In genomic region chr1:138912156-138912616, GRCm38 (mm10) we compare ENCODE assay signal across 8 mouse cellular contexts. TPM values are rescaled to one million over a fixed set of nuclear protein-coding genes. Genes with fewer than 3 reads are reported as not detected.
DNase-seq lines count a peak whose midpoint lies in the region; ATAC-seq lines count a peak whose summit lies in the region.

No protein-coding gene starts in this region.

- peak overlapping the region; percentile 18; the same call in 1 of the 2 replicates for H3K4me3 ChIP-seq in heart, embryonic 10.5 days
- H3K4me3 ChIP-seq in limb, embryonic 15.5 days, result no peak overlapping the region

- peaks cover 21% of the 10 kb centered on the region; the same call in 1 of the 2 replicates for H3K4me1 ChIP-seq in heart, embryonic 10.5 days
- no peaks in the 10 kb centered on the region for H3K4me1 ChIP-seq in limb, embryonic 15.5 days

- H3K4me2 ChIP-seq in limb, embryonic 15.5 days, result 0 out of 2 replicates have a peak overlapping the region, but pooled peaks have one; percentile 1

- peak; percentile 39 for DNase-seq in ovary, postnatal 14 days (ENCODE audit: low spot score)
- no peak for DNase-seq in ovary, postnatal 36 days (ENCODE audit: low spot score)
- DNase-seq in adrenal gland, postnatal 25 days, result peak; percentile 19
- no peak for DNase-seq in heart, embryonic 10.5 days (ENCODE audit: low spot score)
- DNase-seq in right cerebral cortex, postnatal 36 days (ENCODE audit: low spot score in 2 of 2), result no peak

- H3K9ac ChIP-seq in limb, embryonic 15.5 days, result no peak overlapping the region

- no peaks in the 10 kb centered on the region for H3K27me3 ChIP-seq in heart, embryonic 10.5 days (ENCODE audit: insufficient read depth, poor library complexity, severe bottlenecking)
- H3K27me3 ChIP-seq in limb, embryonic 15.5 days, result no peaks in the 10 kb centered on the region

- no peak for ATAC-seq in limb, embryonic 15.5 days (ENCODE audit: insufficient number of reproducible peaks, low FRiP score, low TSS enrichment, low read depth)
- ATAC-seq in neutrophil, adult 5-6 weeks (ENCODE audit: extremely low read depth, insufficient number of reproducible peaks, low FRiP score, poor library complexity, severe bottlenecking), result peak; percentile 83
- ATAC-seq in erythroblast, adult 5-6 weeks (replicated peaks; ENCODE audit: low FRiP score, poor library complexity, severe bottlenecking), result no peak

- peak overlapping the region; percentile 73 for H3K27ac ChIP-seq in heart, embryonic 10.5 days
- H3K27ac ChIP-seq in limb, embryonic 15.5 days, result no peak overlapping the region

- H3K9me3 ChIP-seq in heart, embryonic 10.5 days, result no peaks in the 10 kb centered on the region
- no peaks in the 10 kb centered on the region for H3K9me3 ChIP-seq in limb, embryonic 15.5 days

- 23% methylated on average over 8 of the region's 8 CpGs for WGBS in heart, embryonic 10.5 days
- 35% methylated on average over 8 of the region's 8 CpGs for WGBS in limb, embryonic 15.5 days

- no peaks in the 10 kb centered on the region for H3K36me3 ChIP-seq in heart, embryonic 10.5 days
- H3K36me3 ChIP-seq in limb, embryonic 15.5 days, result no peaks in the 10 kb centered on the region

RNA-seq across cellular contexts. Expression of gene Dennd1b, which starts 51.0 kb away (rescaled TPM):
- total RNA-seq in adrenal gland, postnatal 25 days (2021), result 27.8 and 30.9 TPM in 2 replicates
- polyA plus RNA-seq in heart, embryonic 10.5 days (2016; fragmentation: Nextera tagmentation; extraction: Ambion mirVana), result 9.3 and 11.2 TPM in 2 replicates
- 7.1 and 8.5 TPM in 2 replicates for polyA plus RNA-seq in limb, embryonic 15.5 days (2015; fragmentation: Nextera tagmentation; extraction: Ambion mirVana)
- 71.1 and 76.1 TPM in 2 replicates for total RNA-seq in neutrophil, adult 5-6 weeks (2017)
- 6.3 and 10.0 TPM in 2 replicates for total RNA-seq in erythroblast, adult 5-6 weeks (2015; ENCODE audit: low replicate concordance)
- total RNA-seq in erythroblast, adult 5-6 weeks (2017; ENCODE audit: low replicate concordance), result 2.9 and 4.5 TPM in 2 replicates

RNA-seq across cellular contexts. Expression of gene 2310009B15Rik, which starts 55.5 kb away (rescaled TPM):
- total RNA-seq in adrenal gland, postnatal 25 days (2021), result 11.3 and 21.2 TPM in 2 replicates
- 27.0 and 30.2 TPM in 2 replicates for polyA plus RNA-seq in heart, embryonic 10.5 days (2016; fragmentation: Nextera tagmentation; extraction: Ambion mirVana)
- 32.4 and 38.0 TPM in 2 replicates for polyA plus RNA-seq in limb, embryonic 15.5 days (2015; fragmentation: Nextera tagmentation; extraction: Ambion mirVana)
- 2.9 and 6.1 TPM in 2 replicates for total RNA-seq in neutrophil, adult 5-6 weeks (2017)
- 2.1 TPM in 1 of 2 replicates, not detected in the other for total RNA-seq in erythroblast, adult 5-6 weeks (2015; ENCODE audit: low replicate concordance)
- total RNA-seq in erythroblast, adult 5-6 weeks (2017; ENCODE audit: low replicate concordance), result 6.4 and 8.5 TPM in 2 replicates

Comparison
In these comparisons a context has a peak if more than half of its experiments do, and no peak if none do; other contexts are left out.
1. DNase-seq: peak in ovary, postnatal 14 days (single experiment) and adrenal gland, postnatal 25 days (single experiment); none in ovary, postnatal 36 days (single experiment), heart, embryonic 10.5 days (single experiment) and right cerebral cortex, postnatal 36 days (0 of 2).